Mouse (Mus musculus): ENCODE results near the gene Atmin. TPM values are rescaled to one million over a fixed set of nuclear protein-coding genes. Genes with fewer than 3 reads are reported as not detected.

The Atmin gene
- total RNA-seq, 2 experiments from 2014 or later, result 31.3 to 32.6 TPM

DNA sequence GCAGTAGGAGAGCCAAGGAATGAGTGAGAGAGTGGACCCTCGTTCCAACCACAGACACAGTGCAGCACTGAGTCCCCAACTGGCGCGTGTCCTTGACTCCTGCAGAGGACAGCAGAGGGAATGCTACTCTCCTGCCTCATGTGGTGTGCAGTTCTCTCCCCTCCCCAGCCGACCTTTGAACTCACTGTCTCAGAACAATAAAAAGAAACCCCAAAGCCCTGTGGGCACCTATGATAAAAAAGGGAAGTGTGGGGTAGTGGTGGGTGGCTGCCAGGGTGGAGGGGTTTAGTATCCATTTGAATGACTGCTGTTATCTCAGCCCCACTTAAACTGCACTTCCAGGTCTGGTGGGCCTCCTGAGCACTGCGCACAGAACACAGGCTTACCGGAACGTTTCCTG is 4.4 kb downstream of the Atmin start:
- no peak for DNase-seq (ENCODE audit: low spot score in 2 of 2)

DNA sequence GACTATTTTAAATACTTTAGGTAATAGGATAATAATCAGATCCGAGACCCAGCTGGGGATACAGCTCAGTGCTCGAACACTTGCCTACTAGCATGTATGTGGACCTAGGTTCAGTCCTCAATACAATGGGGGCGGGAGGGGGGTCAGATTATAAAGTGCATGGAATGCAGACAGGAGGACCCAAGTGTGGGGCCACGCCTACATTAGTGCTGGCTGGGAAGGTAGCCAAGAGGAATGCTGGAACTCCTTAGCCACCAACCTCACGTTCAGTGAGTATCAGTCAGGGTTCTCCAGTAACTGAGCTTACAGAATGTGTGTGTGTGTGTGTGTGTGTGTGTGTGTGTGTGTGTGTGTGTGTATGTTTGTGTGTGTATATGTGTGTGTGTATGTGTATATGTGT is 8.2 kb downstream of the Atmin start:
- no peak for DNase-seq (ENCODE audit: low spot score in 2 of 2)

DNA sequence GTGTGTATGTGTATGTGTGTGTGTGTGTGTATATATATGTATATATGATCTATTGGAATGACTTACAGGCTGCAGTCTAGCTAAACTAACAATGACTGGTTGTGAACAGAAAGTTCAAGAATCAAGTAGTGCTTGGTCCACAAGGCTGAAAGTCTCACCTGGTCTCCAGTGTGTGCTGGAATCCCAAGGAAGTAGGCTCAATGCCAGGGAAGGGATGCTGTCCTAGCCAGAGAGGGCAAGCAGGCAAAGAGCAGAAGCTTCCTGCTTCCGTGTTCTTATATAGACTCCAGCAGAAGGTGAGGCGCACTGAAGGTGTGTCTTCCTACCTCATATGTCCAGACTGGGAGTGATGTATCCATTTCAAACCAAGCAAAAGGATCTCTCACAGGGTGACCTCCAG is 8.6 kb downstream of the Atmin start:
- DNase-seq (ENCODE audit: low spot score in 2 of 2), result no peak

DNA sequence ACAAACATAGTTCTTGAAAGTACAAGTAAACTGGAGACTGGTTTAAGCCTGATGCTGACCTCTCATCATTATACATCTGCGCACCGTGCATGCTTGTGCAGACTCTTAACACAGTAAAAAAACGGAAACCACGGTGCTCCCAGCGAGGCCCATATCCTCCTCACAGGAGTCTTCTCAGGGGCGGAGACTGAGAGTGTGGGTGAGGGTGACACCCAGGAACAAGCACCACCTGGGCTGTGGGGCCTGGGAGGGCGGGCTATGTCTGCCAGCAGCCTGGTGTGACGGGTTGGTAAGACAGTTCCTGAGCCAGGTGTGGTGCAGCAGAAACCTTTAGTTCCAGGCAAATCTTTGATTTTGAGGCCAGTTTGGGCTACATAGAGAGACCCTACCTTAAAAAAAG is 9.2 kb downstream of the Atmin start:
- no peak for DNase-seq (ENCODE audit: low spot score in 2 of 2)

DNA sequence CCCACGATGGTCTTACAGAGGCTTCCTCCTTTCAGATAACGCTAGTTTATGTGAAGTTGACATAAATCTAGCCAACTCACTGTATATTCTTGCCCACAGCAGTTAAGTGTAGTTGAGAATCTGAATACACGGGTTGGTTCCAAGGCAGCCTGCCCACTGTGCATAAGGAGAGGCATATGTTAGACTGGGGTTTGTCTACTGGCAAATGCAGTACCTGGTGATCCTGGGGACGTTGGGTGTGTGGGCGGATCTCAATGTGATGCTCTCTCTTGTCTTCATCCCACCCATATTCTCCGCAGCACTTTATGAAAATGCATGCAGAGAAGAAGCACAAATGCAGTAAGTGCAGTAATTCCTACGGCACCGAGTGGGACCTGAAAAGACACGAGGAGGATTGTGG is 11.2 kb downstream of the Atmin start:
- DNase-seq (ENCODE audit: low spot score in 2 of 2), result peak in 1 of 2 experiments; percentile 40

DNA sequence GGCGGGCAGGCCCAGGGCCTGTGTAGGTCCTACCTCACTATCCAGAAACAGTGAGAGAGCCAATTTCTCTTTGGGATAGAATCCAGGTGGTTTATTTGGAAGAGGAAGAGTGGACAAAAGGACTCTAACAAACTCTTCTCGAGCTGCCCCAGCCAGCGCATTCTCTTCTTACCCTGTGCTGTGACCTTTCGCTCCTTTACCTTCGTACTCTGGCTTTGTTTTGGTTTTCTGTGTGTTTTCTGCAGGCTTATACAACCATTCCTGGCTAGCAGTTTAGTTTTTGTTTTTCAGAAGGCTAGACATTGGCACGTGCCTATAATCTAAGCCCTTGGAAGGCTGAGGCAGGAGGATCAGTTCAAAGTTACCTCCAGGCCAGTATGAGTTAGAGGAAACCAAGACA is 26.3 kb downstream of the Atmin start:
- no peak for DNase-seq (ENCODE audit: low spot score in 2 of 2)

DNA sequence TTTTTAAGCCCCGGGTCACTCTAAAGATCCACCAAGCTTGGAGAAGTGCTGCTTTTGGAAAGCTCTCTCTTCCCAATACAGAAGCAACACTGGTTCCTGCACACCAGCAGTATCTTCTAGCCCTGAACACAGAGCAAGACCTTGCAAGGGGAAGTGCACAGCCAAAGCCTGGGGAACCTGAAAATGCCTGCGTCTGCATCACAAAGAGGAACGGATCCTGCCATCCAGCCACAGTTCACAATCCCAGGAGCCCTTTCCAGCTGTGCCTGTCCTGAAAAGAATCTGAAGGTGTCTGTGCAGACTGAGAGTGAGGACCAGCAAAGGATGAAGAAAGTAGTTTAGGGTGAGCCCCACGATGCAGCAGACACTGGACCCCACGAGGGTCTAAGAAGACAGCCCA is 31.9 kb downstream of the Atmin start:
- DNase-seq (ENCODE audit: low spot score in 2 of 2), result no peak

DNA sequence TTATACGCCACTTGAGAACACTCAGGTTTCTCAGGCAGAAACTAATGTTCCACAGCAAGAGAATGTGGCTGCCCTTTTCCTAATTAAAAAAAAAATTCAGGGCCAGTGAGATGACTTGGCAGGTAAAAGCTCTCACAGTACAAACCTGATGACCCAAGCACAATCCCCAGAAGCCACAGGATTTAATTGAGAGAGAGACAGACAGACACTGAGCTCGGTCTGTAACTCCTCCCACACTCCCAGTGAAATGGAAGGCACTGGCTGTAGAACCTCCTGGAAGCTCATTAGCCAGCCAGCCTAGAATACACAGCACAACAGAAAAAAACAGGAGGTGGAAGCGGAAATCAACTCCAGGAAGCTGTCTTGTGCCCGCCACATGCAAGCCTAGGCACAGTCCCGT is 32.4 kb downstream of the Atmin start:
- no peak for DNase-seq (ENCODE audit: low spot score in 2 of 2)

DNA sequence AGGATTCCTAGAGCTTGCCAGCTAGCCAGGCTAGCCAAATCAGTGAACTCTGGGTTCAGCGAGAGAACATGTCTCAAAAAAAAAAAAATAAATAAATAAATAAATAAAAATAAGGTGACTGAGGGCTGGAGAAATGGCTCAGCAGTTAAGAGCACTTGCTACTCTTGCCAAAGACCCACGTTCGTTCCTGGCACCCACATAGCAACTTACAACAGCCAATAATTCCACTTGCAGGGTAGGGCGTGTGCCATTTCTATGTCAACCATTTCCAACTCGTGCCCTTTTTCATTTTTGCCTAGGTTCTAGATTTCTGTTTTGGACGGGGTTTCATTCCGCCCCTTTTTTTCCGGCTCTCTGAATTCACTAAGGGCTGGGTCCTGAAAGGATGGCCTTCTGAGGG is 34.9 kb downstream of the Atmin start:
- peak in 1 of 2 experiments; percentile 14 for DNase-seq (ENCODE audit: low spot score in 2 of 2)

DNA sequence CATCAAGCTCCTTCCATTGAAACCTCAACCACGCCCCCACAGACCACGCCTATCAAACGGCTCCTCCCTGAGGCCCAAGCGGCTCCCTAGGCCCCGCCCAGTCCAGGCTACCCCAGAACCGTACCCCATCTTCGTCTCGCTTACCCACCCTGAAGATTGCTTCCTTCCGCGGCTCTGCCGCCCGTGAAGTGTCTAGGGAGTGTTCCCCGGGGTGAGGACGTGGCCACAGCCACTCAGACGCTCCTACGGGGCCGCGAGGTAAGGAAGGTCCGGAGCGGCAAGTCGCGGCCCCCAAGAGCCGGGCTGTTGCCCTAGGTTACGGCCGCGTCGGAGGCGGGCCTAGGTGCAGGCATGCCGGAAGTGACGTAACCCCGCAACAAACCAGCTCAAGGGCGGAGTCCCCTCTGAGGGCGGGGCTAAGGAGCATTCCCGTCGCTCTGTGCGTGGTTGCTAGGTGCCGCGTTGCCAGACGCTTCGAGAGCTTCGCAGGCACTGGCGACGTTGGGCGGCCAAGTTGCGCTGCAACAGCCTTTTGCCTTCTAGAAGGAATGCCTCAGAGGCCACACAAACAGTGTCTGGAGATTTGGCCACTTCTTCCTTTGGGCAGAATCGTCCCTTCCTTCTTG is 35.6 kb downstream of the Atmin start, which contains the start of gene 1700030J22Rik:
Gene 1700030J22Rik, minus strand, starts transcription at position 329 of the 626 bp plus-strand sequence.
- DNase-seq (ENCODE audit: low spot score in 2 of 2), result peak; percentile 96 to 97

DNA sequence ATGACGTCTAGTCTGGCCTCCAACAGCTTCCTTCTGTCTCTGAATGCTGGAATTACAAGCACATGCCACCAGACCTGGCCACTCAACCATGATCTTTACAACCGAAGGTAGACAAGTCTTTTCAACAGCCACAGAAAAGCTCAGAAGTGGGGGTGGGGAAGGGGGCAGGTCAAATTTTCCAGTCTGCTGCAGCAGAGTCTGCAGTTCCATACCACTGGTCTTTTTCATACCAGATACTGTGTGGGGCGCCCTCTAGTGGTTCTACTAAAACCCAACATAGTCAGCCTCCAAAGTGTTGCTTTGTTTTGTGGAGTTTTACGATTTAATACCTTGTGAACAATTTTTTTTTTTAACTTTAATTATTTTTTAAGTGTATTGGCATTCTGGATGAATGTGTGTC is 36.9 kb downstream of the Atmin start:
- peak; percentile 61 to 70 for DNase-seq (ENCODE audit: low spot score in 2 of 2)

DNA sequence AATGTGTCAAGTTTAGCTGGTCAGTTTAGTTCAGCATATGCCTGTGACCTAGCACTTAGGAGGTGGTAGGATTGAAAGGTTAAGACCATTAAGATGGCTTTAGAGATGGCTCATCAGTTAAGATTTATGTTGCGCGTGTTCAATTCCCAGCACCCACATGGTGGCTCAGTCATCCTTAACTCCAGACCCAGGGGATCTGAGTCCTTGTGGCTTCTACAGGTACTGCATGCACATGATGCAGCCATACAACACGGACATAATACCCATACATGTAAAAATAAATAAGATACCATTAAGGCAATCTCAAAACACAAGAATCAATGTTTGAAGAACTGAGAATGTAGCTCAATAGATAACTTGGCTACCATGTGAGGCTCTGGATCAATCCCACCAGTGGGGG is 46.6 kb downstream of the Atmin start:
- no peak for DNase-seq (ENCODE audit: low spot score in 2 of 2)

DNA sequence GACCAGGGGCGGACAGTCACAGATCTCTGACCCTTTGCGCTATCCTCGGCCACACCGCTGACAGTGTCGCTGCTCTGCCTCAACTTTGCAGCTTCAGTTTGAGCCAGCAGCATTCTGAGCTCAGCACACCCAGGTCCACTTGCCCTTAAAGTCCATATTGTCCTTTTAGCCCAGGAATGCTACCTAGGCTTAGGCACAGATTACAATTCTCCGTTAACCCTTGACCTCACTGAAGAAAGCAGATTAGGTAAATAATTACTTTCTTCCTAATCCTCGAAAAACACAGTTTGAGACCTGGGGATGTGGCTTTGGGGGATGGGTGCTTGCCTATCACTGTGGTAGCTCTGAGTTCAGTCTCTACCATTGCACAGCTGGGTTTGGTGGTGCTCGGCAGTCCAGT is 48.0 kb downstream of the Atmin start:
- DNase-seq (ENCODE audit: low spot score in 2 of 2), result no peak

DNA sequence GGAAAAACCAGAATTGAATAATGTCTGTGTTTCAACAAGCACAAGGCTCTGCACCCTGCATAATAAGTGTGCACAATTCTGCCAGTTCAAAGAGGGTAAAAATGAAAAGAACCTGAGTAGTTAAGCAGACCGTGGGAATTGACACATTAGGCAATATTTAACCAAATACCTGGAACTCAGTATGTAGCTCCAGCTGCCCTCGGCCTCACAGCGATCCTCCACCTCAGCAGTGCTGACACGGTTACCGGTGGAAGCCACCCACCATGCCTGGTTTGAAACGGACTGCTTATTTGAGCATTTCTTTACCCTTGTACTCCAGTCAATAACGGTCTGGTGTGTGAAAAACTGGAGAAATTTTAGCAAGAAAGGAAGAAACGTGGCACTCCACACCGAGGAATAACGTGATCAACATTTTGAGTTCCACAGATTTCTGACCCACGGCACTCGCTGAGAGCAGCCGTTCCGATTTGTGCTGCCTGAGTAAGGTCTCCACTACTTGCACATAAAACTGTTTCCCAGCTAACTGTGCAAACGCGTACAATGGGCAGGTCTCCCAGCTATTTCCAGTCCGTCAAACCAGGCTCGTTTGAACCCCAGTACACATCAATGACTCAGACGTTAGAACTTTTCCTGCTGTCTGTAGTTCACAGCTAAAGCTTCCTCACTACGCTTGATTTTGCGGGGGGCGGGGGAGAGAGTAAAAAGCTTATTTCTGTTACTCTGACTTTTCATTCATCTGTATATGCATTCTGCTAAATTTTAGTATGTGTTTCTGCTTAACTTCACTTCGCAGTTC is 49.2 kb downstream of the Atmin start:
- no peak for DNase-seq (ENCODE audit: low spot score in 2 of 2)

DNA sequence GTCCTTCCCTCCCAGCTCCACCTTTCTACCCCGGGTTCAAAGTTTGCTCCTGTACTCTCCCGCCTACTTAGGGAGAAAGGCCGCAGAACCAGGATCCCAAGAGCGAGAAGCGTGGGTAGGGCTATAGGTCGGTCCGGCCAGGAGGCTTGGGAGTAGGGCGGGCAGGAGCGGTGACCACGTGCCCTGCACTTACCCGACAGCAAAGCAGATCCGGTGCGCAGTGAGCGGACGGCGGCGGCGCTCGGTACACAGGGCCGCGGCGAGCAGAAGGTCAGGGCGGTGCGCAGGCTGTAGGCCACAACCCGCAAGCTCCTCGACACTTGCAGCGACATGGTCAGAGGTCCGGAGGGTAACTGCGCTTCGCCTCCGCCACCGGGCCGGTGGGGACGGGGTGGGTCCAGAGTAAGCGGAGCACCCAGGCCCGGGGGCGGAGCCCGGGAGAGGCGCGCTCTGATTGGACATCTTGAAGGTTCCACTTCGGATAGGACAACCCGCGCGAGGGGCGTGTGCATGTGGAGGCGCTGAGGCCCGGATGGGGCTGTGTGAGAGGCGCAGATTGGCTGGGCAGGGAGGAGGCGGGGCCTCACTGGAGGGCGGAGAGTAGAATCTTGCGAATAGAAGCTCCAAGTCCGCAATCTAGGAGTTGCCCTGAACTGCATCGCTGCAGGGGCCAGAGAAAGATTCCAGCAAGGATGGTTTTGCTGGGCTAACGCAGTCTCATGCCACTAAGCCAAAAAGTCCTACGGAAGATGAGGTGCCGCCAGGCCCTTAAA is 50.1 kb downstream of the Atmin start, which contains the start of gene Gcsh:
Gene Gcsh, minus strand, starts transcription at position 443 of the 773 bp plus-strand sequence.
- DNase-seq (ENCODE audit: low spot score in 2 of 2), result peak; percentile 95 to 97

DNA sequence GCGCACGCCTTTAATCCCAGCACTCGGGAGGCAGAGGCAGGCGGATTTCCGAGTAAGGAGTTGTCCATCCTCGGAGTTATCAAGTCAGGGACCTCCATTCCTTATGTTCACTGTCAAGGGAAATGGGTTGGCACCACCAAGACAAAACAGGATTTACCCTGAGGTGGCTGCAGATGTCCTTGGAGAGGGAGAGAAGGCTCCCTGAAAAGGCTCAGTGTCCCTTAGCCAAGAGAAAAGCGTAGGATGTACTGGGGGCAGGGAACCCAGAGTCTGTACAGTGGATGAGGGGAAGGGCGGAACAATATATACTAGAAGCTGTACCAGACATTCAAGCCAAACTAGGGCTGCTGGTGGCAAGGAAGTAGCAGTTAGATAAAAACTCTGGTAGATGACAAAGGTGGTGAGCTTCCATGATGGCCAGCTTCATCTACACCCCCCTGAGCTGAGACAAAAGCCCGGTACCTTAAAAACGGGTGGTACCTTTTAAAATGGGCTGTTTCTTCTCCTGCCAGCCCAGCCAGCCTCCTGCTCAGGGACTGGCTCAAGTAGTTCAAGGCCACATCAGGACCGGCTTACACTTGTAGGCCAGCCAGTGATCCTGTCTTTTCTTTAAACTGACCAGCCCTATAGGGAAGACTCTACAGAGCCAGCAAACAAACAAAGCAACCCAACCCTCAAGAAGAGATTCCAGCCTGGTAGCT is 51.0 kb downstream of the Atmin start:
- no peak for DNase-seq (ENCODE audit: low spot score in 2 of 2)

Other genes starting within 250 kb of the Atmin start
- 10 to 100 TPM; 11.9 to 12.7 TPM for gene Cdyl2, start 210.4 kb upstream of the Atmin start, total RNA-seq (2021)
- gene Cmc2, start 21.9 kb upstream of the Atmin start, total RNA-seq (2021), result 10 to 100 TPM; 11.8 to 12.5 TPM
- gene Cenpn, start 21.7 kb upstream of the Atmin start, total RNA-seq (2021), result 1 to 10 TPM; 2.3 to 2.6 TPM
- 10 to 100 TPM; 10.2 TPM for gene 1700030J22Rik, start 35.6 kb downstream of the Atmin start, total RNA-seq (2021)
- gene Gcsh, start 50.1 kb downstream of the Atmin start, total RNA-seq (2021), result 10 to 100 TPM; 55.4 to 56.1 TPM
- under 1 TPM; 0.05 to 0.07 TPM for gene Pkd1l2, start 139.1 kb downstream of the Atmin start, total RNA-seq (2021)
- under 1 TPM in 1 of 2 experiments, not detected in 1; 0.21 TPM for gene Bco1, start 152.5 kb downstream of the Atmin start, total RNA-seq (2021)
- gene Gan, start 214.7 kb downstream of the Atmin start, total RNA-seq (2021), result 10 to 100 TPM; 22.6 to 24.7 TPM